Mouse (Mus musculus) leukemia stem cell, adult 10-12 weeks (primary cell): ENCODE measurements around the gene Gm5591. TPM values are rescaled to one million over a fixed set of nuclear protein-coding genes. Genes with fewer than 3 reads are reported as not detected.

Experiments used
- polyA plus RNA-seq: library from polyadenylated mRNA; stranded (reverse); fragments of >175 nt; gene quantifications from 2 replicates; pipeline ENCODE4 v1.2.3, GENCODE M21; 2012; ENCODE audit warnings: low replicate concordance

The Gm5591 gene
- not detected in 2 replicates for polyA plus RNA-seq

DNA sequence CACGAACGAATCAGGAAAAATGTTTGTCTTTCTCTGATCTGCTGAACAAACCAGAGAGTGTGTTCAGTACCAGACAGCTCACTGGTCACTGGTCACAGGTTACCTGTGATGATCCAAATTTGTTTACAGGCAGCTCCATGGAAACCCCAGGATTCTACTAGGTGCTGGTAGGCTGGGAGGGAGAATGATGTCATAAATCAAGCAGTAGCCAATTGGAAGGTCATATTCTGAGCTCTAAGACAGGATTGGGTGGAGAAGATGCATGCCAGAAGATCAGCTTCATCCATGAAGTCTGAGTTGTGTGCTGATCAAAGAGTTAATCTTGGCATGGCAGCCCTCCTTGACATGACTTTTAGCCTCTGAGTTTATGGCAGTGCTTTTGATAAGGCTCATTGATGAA lies at the start of gene Gm5591:
Gene Gm5591, minus strand, starts transcription at position 101 of the 400 bp plus-strand sequence.

